Mouse (Mus musculus) heart, embryonic 15.5 days (tissue): Measurements from ENCODE around the gene Slc7a5. TPM values are rescaled to one million over a fixed set of nuclear protein-coding genes. Genes with fewer than 3 reads are reported as not detected.

Experiments
- ATAC-seq: fragments of 200-750 bp; cut with Nextera tagmentation; replicated peaks from 2 replicates; pipeline ENCODE4 v1.8.0; 2017; ENCODE audit warnings: low read depth, moderate TSS enrichment; ENCODE audit not compliant: insufficient number of reproducible peaks, insufficient read depth, low FRiP score
- H3K27ac ChIP-seq: fragments of 300-500 bp; sonication (generic); 2 replicates; pipeline ENCODE4 v1.5.1; 2015; ENCODE audit warnings: mild to moderate bottlenecking, inconsistent platforms
- H3K27me3 ChIP-seq: fragments of 300-500 bp; sonication (generic); 2 replicates; pipeline ENCODE4 v1.6.1; 2015; ENCODE audit warnings: inconsistent platforms
- H3K36me3 ChIP-seq: fragments of 300-500 bp; sonication (generic); 2 replicates; pipeline ENCODE4 v1.6.1; 2015; ENCODE audit warnings: mild to moderate bottlenecking, inconsistent platforms
- H3K4me1 ChIP-seq: fragments of 300-500 bp; sonication (generic); replicated peaks from 2 replicates; pipeline ENCODE4 v1.6.1; 2015; ENCODE audit warnings: inconsistent platforms
- H3K4me2 ChIP-seq: fragments of 300-500 bp; sonication (generic); 2 replicates; pipeline ENCODE4 v1.6.1; 2015; ENCODE audit warnings: inconsistent platforms, mild to moderate bottlenecking, moderate library complexity
- H3K4me3 ChIP-seq: fragments of 300-500 bp; sonication (generic); 2 replicates; pipeline ENCODE4 v1.5.1; 2015; ENCODE audit warnings: mild to moderate bottlenecking, inconsistent platforms
- H3K9ac ChIP-seq: fragments of 300-500 bp; sonication (generic); 2 replicates; pipeline ENCODE4 v1.6.1; 2015; ENCODE audit warnings: mild to moderate bottlenecking, inconsistent platforms
- H3K9me3 ChIP-seq: fragments of 300-500 bp; sonication (generic); replicated peaks from 2 replicates; pipeline ENCODE4 v1.6.1; 2016; ENCODE audit warnings: inconsistent platforms
- WGBS: fragments of 180-500 bp; shearing (Covaris S2); methylation state at CpG from one replicate; pipeline ENCODE4 v1.1.7; 2015; ENCODE audit warnings: mixed read lengths; 5-methylcytosine and 5-hydroxymethylcytosine counted together
- polyA plus RNA-seq: library from polyadenylated mRNA; unstranded; fragments of >200 nt; fragmentation: Nextera tagmentation; extraction: Ambion mirVana; gene quantifications from 2 replicates; pipeline ENCODE4 v1.2.1, GENCODE M21; 2015

Slc7a5 gene
- polyA plus RNA-seq, 1 experiment from 2014 or later = 12.0 TPM

GRCm38 (mm10) chr8:121849303-121849702 is 58.2 kb downstream of the Slc7a5 start:
- Histone ChIP-seq H3K36me3 (no peaks in the 10 kb centered on the region), H3K9me3 (no peaks in the 10 kb centered on the region), H3K27me3 (peaks cover 4% of the 10 kb centered on the region; the same call in 1 of the 2 replicates), H3K4me1 (peaks cover 30% of the 10 kb centered on the region), H3K4me3 (no peak overlapping the region), H3K9ac (no peak overlapping the region), H3K4me2 (no peak overlapping the region), H3K27ac (no peak overlapping the region)
- WGBS = 62% methylated on average over 9 of the region's 9 CpGs
- ATAC-seq = no peak

GRCm38 (mm10) chr8:121848495-121848894 is 59.0 kb downstream of the Slc7a5 start:
- no peak for ATAC-seq
- peaks cover 26% of the 10 kb centered on the region for H3K4me1 ChIP-seq
- peaks cover 4% of the 10 kb centered on the region; the same call in 1 of the 2 replicates for H3K27me3 ChIP-seq
- no peak overlapping the region for H3K4me3 ChIP-seq
- H3K9ac ChIP-seq = no peak overlapping the region
- WGBS = 49% methylated on average over 10 of the region's 10 CpGs
- no peaks in the 10 kb centered on the region for H3K36me3 ChIP-seq
- no peak overlapping the region for H3K27ac ChIP-seq
- H3K9me3 ChIP-seq = no peaks in the 10 kb centered on the region
- H3K4me2 ChIP-seq = no peak overlapping the region

- Histone ChIP-seq H3K4me2 (no peak overlapping the region), H3K9me3 (no peaks in the 10 kb centered on the region), H3K4me3 (no peak overlapping the region), H3K27me3 (peaks cover 4% of the 10 kb centered on the region; the same call in 1 of the 2 replicates), H3K36me3 (no peaks in the 10 kb centered on the region), H3K4me1 (peaks cover 23% of the 10 kb centered on the region), H3K9ac (no peak overlapping the region), H3K27ac (no peak overlapping the region)
- no peak for ATAC-seq
- WGBS = 72% methylated on average over 6 of the region's 6 CpGs
These were observed 59.5 kb downstream of the Slc7a5 start for GRCm38 (mm10) chr8:121847987-121848386.

- Histone ChIP-seq H3K9me3 (no peaks in the 10 kb centered on the region), H3K27ac (no peak overlapping the region), H3K36me3 (no peaks in the 10 kb centered on the region), H3K9ac (no peak overlapping the region), H3K4me2 (no peak overlapping the region), H3K4me3 (no peak overlapping the region), H3K4me1 (peaks cover 19% of the 10 kb centered on the region), H3K27me3 (peaks cover 4% of the 10 kb centered on the region; the same call in 1 of the 2 replicates)
- WGBS = 71% methylated on average over 10 of the region's 10 CpGs
- ATAC-seq = no peak
These were observed 60.2 kb downstream of the Slc7a5 start for GRCm38 (mm10) chr8:121847261-121847822.

- Histone ChIP-seq H3K9ac (no peak overlapping the region), H3K27ac (no peak overlapping the region), H3K9me3 (no peaks in the 10 kb centered on the region), H3K36me3 (no peaks in the 10 kb centered on the region), H3K4me2 (no peak overlapping the region), H3K4me1 (peaks cover 14% of the 10 kb centered on the region), H3K27me3 (peaks cover 2% of the 10 kb centered on the region; the same call in 1 of the 2 replicates), H3K4me3 (no peak overlapping the region)
- ATAC-seq = no peak
These were observed 60.7 kb downstream of the Slc7a5 start for GRCm38 (mm10) chr8:121846815-121847214.

GRCm38 (mm10) chr8:121844765-121845164 is 62.7 kb downstream of the Slc7a5 start:
- H3K4me2 ChIP-seq = no peak overlapping the region
- no peak overlapping the region for H3K4me3 ChIP-seq
- 45% methylated on average over 6 of the region's 7 CpGs for WGBS
- no peaks in the 10 kb centered on the region for H3K9me3 ChIP-seq
- no peak overlapping the region for H3K9ac ChIP-seq
- no peaks in the 10 kb centered on the region; the same call in 1 of the 2 replicates for H3K27me3 ChIP-seq
- ATAC-seq = no peak
- no peak overlapping the region for H3K27ac ChIP-seq
- H3K36me3 ChIP-seq = no peaks in the 10 kb centered on the region
- H3K4me1 ChIP-seq = no peaks in the 10 kb centered on the region

GRCm38 (mm10) chr8:121843184-121843733 is 64.2 kb downstream of the Slc7a5 start:
- Histone ChIP-seq H3K9ac (no peak overlapping the region), H3K4me2 (no peak overlapping the region), H3K27me3 (no peaks in the 10 kb centered on the region; the same call in 1 of the 2 replicates), H3K27ac (no peak overlapping the region), H3K36me3 (no peaks in the 10 kb centered on the region), H3K4me3 (no peak overlapping the region), H3K4me1 (no peaks in the 10 kb centered on the region), H3K9me3 (no peaks in the 10 kb centered on the region)
- WGBS = 69% methylated on average over 3 of the region's 3 CpGs
- ATAC-seq = no peak

- no peak overlapping the region for H3K4me3 ChIP-seq
- H3K4me2 ChIP-seq = no peak overlapping the region
- H3K27ac ChIP-seq = no peak overlapping the region
- H3K4me1 ChIP-seq = no peaks in the 10 kb centered on the region
- no peaks in the 10 kb centered on the region for H3K27me3 ChIP-seq
- H3K9me3 ChIP-seq = no peaks in the 10 kb centered on the region
- H3K9ac ChIP-seq = no peak overlapping the region
- ATAC-seq = no peak
- 87% methylated on average over 8 of the region's 8 CpGs for WGBS
- H3K36me3 ChIP-seq = no peaks in the 10 kb centered on the region
These were observed 65.2 kb downstream of the Slc7a5 start for GRCm38 (mm10) chr8:121842064-121842955.

GRCm38 (mm10) chr8:121841242-121841641 is 66.3 kb downstream of the Slc7a5 start:
- no peak overlapping the region for H3K9ac ChIP-seq
- no peaks in the 10 kb centered on the region for H3K9me3 ChIP-seq
- H3K4me1 ChIP-seq = no peaks in the 10 kb centered on the region
- H3K27ac ChIP-seq = no peak overlapping the region
- H3K36me3 ChIP-seq = no peaks in the 10 kb centered on the region
- no peaks in the 10 kb centered on the region for H3K27me3 ChIP-seq
- no peak overlapping the region for H3K4me2 ChIP-seq
- no peak for ATAC-seq
- WGBS = 46% methylated on average over 8 of the region's 8 CpGs
- H3K4me3 ChIP-seq = no peak overlapping the region

- no peaks in the 10 kb centered on the region for H3K9me3 ChIP-seq
- H3K27ac ChIP-seq = no peak overlapping the region
- no peak for ATAC-seq
- no peak overlapping the region for H3K4me2 ChIP-seq
- H3K4me1 ChIP-seq = peaks cover 18% of the 10 kb centered on the region
- 10% methylated on average over 6 of the region's 6 CpGs for WGBS
- H3K27me3 ChIP-seq = no peaks in the 10 kb centered on the region
- no peaks in the 10 kb centered on the region for H3K36me3 ChIP-seq
- no peak overlapping the region for H3K9ac ChIP-seq
- peak overlapping the region; percentile 29; the same call in 1 of the 2 replicates for H3K4me3 ChIP-seq
These were observed 75.0 kb downstream of the Slc7a5 start for GRCm38 (mm10) chr8:121832503-121832902.

- no peaks in the 10 kb centered on the region for H3K27me3 ChIP-seq
- H3K36me3 ChIP-seq = no peaks in the 10 kb centered on the region
- no peak overlapping the region for H3K27ac ChIP-seq
- H3K4me3 ChIP-seq = no peak overlapping the region
- no peaks in the 10 kb centered on the region for H3K9me3 ChIP-seq
- no peak overlapping the region for H3K4me2 ChIP-seq
- ATAC-seq = no peak
- no peak overlapping the region for H3K9ac ChIP-seq
- WGBS = 71% methylated on average over 2 of the region's 2 CpGs
- peaks cover 18% of the 10 kb centered on the region for H3K4me1 ChIP-seq
These were observed 75.4 kb downstream of the Slc7a5 start for GRCm38 (mm10) chr8:121832061-121832460.
